Mouse (Mus musculus) brain, adult 2 months (tissue): ENCODE results near the gene Sgsm1.

Experiments
- DNase-seq: peaks from one replicate; pipeline ENCODE4 v3.0.0; 2011; ENCODE audit warnings: low read depth, low spot score

The Sgsm1 gene

DNA sequence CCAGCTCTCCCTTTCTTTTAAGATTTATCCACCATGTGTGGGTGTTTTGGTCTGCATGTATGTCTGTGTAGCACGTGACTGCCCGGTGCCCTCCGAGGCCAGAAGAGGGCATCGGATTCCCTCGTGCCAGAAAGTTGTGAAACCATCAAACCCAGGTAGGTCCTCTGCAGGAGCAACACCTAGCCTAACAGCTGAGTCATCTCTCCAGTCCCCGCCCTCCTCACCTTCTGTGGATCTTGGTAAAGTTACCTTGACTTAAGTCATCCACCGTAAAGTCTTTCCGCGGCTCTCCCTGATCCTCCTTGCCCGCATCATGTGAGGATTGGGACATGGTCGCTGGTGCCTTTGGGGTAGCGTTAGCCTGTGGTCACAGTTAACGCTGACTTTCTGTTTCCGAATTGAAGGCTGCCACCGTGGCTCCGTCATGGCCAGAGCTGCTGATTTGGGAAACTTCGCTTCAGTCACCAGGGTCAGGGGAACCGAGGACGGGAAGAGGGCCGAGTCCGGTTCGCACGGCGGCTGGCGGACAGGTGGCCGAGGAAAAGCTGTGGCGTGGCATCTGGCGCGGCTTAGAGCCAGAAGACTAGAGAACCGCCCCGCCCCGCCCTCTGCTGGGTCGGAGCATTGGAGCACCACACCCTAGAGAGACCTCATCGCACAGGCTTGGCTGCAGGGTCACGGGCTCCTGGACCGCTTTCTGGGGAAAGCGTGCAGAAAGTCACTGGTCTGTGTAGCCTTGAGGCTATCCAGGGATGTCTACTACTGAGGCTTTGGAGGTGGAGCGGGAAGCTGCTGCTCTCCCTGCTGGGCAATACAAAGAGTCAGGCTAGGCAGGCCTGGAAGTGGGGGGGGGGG lies 13.4 kb upstream of the Sgsm1 start:
- no peak for DNase-seq

GRCm38 (mm10) chr5:113313998-113314397 lies 3.4 kb upstream of the Sgsm1 start:
- DNase-seq, result peak; percentile 93

- DNase-seq, result peak; percentile 80
Measured at GRCm38 (mm10) chr5:113309491-113310376, 852 bp downstream of the Sgsm1 start.

DNA sequence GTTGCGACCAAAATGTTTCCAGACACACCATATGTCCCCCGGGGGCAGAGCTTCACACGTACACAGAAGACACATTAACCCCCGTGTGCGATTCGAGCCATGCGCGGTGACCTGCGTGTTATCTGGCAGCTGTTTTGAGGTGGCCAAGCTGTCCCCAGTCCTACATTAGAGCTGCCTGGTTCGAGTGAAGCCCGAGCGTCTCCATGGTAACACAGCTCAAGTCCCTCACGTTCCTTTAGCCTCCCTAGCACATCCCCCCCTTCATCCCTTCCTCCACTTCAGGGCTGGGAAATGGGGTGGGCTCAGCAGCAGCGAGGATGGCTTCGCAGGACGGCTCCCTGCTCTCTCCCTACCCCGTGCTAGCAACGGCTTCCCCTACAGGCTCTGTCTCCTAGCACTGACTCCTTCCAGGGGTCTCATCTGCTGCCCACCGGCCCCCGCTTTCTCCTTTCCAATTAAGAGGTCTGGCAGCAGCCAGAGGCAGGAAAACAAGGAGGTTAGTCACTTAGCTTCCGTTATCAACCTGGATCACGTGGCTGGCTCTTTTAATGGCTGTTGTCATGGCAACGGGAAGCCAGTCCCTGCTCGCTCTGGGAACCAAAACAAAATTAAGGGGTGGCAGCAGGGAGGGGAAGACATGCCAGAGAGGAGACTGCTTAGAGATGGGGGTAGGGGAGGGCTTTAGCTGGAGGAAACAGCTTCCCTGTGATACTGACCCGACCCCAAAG lies 3.7 kb downstream of the Sgsm1 start:
- DNase-seq, result peak; percentile 95

- peak; percentile 86 for DNase-seq
Measured at GRCm38 (mm10) chr5:113304527-113304926, 6.1 kb downstream of the Sgsm1 start.

- DNase-seq, result no peak
Measured at GRCm38 (mm10) chr5:113301841-113302240, 8.7 kb downstream of the Sgsm1 start.

GRCm38 (mm10) chr5:113300148-113300889 lies 10.3 kb downstream of the Sgsm1 start:
- peak; percentile 89 for DNase-seq

DNA sequence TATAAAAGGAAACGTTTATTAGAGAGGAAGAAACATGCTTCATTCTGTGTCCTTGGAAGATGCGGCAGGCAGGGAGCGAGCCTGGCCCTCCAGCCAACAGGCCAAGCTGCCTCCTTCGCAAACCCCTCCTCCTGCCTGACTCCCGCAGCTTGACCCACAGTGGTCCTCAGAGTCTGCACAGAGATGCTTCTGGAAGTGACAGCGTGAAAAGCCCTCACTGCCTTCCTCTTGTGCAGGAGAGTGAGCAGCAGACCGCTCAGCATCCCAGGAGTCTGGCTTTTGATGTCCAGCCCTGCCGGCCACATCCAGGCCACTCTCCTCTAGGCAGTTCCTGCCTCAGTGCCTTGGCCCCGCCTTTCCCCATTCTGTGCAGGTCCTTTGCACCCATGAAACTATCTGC lies 11.2 kb downstream of the Sgsm1 start:
- peak; percentile 57 for DNase-seq

- peak; percentile 48 for DNase-seq
Measured at GRCm38 (mm10) chr5:113298826-113299225, 11.8 kb downstream of the Sgsm1 start.

GRCm38 (mm10) chr5:113298040-113298439 lies 12.5 kb downstream of the Sgsm1 start:
- DNase-seq, result peak; percentile 80

DNA sequence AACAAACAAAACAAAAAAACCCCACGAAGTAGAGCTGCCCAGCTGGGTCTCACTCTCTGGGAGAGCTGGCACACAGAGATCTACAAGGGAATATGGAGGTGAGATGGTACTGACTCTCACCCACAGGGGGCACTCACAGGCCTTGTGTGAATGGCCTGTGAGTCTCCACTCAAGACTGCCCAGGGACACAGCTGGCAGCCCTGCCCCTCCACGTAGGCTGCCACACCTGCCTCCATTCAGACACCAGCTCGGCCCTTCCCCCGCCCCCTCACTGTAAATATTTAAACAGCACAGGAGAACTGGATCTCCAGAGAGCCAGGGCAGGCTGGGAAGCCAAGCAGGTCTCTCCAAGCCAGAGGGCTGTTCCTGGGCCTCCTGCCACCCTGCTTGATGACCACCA lies 14.8 kb downstream of the Sgsm1 start:
- DNase-seq, result peak; percentile 80

- DNase-seq, result no peak
Measured at GRCm38 (mm10) chr5:113294575-113294974, 16.0 kb downstream of the Sgsm1 start.

DNA sequence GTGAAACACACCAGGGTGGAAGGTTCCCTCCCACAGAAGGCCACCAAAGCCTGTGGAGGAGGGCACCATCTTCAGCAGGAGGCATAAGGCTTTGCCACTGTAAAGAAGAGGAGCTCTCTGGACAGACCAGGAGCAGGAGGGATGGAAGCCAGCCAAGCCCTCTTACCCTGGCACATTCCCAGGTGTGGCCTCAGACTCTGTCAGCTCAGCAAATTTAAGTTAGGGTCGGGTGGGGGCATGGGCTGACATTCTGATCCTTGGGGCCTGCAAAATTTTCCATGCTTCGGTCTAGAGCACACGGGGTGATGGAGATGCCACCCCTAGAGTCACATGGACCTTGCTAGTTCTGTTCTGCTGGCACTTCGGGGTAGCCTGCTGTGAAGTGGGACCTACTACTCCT lies 17.1 kb downstream of the Sgsm1 start:
- DNase-seq, result peak; percentile 64

GRCm38 (mm10) chr5:113292832-113293231 lies 17.8 kb downstream of the Sgsm1 start:
- peak; percentile 88 for DNase-seq

- no peak for DNase-seq
Measured at GRCm38 (mm10) chr5:113292179-113292578, 18.4 kb downstream of the Sgsm1 start.

GRCm38 (mm10) chr5:113291125-113291524 lies 19.5 kb downstream of the Sgsm1 start:
- peak; percentile 95 for DNase-seq

- DNase-seq, result no peak
Measured at GRCm38 (mm10) chr5:113290149-113290548, 20.4 kb downstream of the Sgsm1 start.

DNA sequence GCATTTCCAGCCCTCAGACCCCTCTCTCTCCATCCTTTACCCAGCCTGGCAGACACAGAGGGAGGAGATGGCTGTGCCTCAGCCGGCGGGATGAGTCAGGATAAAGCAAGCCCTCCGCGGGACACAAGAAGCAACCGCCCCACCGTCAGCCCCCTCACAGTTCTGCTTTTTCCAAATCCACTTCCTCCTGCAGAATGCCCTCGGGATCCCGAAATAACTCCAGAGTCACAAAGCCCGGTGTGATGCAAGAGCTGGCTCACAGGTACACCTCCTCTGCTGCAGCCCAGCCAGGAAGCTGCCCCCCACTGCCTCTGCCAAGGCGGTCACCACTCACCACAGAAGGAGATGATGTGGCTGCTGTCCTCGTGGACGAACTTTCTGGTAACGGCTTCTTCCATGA lies 22.1 kb downstream of the Sgsm1 start:
- DNase-seq, result peak; percentile 90

GRCm38 (mm10) chr5:113287762-113288161 lies 22.8 kb downstream of the Sgsm1 start:
- no peak for DNase-seq

DNA sequence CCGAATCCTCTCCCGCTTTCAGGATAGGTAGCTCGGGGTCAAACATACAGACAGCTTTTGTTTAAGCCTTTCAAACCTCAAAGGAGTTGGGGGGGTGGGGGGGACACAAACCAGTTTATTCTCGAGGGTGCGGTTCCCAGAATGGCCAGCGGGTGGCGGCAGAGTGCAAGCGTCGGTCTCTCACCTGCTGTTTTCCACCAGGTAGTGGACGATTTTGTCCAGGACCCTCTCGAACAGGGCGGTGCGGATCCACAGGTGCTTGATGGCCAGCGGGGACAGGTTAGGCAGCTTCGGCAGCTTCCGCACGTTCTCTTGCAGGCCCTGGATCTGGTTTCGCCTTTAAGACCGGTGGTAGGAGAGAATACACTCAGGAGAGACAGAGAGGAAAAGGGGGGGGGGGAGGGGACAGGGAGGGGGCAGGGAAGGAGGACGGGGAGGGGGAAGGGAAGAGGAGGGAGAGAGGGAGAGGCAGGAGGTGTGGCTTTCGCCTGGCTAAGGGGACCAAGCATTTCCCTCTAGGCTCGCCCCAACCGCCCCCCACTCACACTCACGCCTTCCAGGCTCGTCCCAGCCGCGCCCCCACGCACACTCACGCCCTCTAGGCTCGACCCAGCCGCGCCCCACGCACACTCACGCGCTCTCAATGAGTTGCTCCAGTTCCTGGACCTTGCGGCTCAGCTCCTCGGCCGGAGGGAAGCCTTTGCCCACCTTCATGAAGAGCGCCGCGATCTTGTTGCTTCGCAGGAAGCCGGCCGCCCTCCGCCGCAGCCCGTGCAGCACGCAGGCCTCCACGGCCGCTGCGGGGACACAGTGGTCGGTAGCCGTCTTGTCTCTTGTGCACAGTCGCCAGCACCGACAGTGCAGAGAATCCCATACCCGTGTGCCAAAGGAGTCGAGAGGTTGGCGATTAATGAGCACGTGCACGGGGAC lies 23.7 kb downstream of the Sgsm1 start:
- DNase-seq, result peak; percentile 72
